Mouse (Mus musculus): ENCODE measurements around the gene Gm6871. TPM values are rescaled to one million over a fixed set of nuclear protein-coding genes. Genes with fewer than 3 reads are reported as not detected.

Gene Gm6871
- polyA plus RNA-seq (2012; rRNA removed) = not detected in 2 replicates

DNA sequence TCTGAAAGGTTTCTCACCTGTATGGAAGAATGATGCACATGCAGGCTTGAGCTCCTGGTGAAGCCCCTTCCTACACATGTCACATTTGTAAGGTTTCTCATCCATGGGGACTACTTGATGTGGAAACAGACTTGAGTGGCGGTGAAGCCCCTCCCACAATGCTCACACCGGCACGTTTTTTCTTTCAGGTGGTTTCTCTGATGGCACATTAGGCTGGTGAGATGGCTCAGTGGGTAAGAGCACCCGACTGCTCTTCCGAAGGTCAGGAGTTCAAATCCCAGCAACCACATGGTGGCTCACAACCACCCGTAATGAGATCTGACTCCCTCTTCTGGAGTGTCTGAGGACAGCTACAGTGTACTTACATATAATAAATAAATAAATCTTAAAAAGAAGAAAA lies at the start of gene Gm6871:
Gene Gm6871, minus strand, starts transcription at position 101 of the 400 bp plus-strand sequence.

DNA sequence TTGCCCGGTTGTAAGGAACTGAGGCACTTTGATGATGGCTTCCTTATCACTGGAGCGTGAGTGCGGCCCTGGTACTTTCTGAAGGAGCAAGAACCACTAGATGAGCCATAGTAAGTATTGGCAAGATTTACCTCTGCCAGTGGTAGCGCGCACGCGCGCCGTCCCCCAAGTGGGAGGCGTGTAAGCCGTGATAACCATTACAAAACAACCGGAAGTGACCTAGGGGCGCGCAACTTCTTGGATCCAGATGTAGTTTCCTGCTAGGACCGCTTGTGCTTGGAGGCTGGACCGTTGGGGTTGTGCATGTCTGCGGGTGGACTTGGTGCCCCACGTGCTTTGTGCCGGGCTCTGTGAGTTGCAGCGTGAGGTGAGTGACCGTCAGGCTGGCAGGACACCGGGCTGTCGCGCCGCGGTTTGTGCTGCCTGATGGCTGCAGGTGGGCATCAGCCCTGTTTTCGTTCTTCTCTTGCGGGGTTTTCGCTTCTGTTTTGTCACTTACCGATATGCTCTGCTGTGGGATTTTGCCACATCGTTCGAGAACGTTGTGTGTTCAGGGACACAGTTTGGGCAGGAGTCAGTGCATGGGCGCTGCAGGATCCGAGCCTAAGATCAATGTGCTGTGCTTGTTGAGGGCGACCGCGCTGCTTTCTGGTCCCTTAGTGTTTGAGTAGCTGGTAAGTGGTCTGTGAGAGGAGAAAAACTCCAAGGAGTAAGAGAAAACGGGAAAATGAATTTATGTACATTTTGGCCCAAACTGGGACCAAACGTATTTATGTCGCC lies 25.8 kb upstream of the Gm6871 start, which contains the start of gene 2610021A01Rik:
Gene 2610021A01Rik, plus strand, starts transcription at position 197 of the 780 bp plus-strand sequence.

DNA sequence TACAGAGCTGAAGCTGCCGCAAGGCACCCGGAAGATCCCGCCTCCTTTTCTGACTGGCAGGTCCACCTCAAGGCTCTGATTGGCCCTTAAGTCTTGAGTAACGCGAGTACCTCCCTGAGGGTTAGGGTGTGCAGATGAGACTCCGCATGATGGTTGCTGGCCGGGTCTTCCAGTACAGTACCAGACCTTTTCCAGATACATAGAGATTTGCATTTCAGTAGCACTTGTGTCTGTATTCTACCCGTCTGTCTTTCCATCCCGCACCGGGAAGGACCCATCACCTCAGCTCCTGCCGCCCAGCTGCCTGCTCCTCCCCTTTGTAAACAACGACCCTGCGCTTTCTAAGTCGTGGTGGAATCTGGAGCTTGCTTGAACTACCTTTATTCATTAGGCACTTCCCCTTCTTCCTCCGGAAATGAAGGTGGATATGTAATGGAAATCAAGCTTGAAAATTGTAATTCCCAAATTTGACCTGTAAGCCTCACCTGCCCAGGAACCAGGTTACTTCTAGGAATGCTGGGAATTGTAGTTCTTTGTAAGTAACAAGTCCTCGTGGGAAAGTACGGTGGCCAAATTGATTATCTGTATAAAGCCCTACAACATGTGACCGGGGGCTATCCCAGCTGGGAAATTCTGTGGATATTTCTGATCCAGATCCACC lies 73.9 kb downstream of the Gm6871 start, which contains the start of the genes Gm20449 and AW146154:
Gene Gm20449, minus strand, starts transcription at position 29 of the 661 bp plus-strand sequence.
Gene AW146154, minus strand, starts transcription at position 502 of the 661 bp plus-strand sequence.

Other genes with a start within 250 kb of the Gm6871 start
- gene AI987944, start 180.3 kb downstream of the Gm6871 start, polyA plus RNA-seq (2012; rRNA removed) = 2.5 and 2.9 TPM in 2 replicates
- 0.02 TPM in 2 replicates for gene Vmn2r57, start 125.0 kb downstream of the Gm6871 start, polyA plus RNA-seq (2012; rRNA removed)
- 0.01 TPM in 1 of 2 replicates, not detected in the other for gene Gm20449, start 74.2 kb downstream of the Gm6871 start, polyA plus RNA-seq (2012; rRNA removed)
- gene AW146154, start 73.8 kb downstream of the Gm6871 start, polyA plus RNA-seq (2012; rRNA removed) = 1.8 and 2.6 TPM in 2 replicates
- gene 2610021A01Rik, start 25.6 kb upstream of the Gm6871 start, polyA plus RNA-seq (2012; rRNA removed) = 3.9 and 4.0 TPM in 2 replicates
- gene Zfp788, start 59.5 kb upstream of the Gm6871 start, polyA plus RNA-seq (2012; rRNA removed) = 2.0 and 2.3 TPM in 2 replicates

Measured in liver, embryonic 14 days (tissue).